Mouse (Mus musculus) gastrocnemius, postnatal 10 days (tissue): ENCODE measurements around the gene Phlda2. TPM values are rescaled to one million over a fixed set of nuclear protein-coding genes. Genes with fewer than 3 reads are reported as not detected.

Experiments
- DNase-seq: peaks from one replicate; pipeline ENCODE4 v3.0.0; 2021; ENCODE audit warnings: mixed read lengths
- total RNA-seq, 2 experiments: library from RNA; stranded (reverse); gene quantifications; 2 replicates each; pipeline ENCODE4 v1.2.3; 2021

Gene Phlda2
- total RNA-seq, 2 experiments from 2014 or later, result not detected

GRCm38 (mm10) chr7:143461920-143462319, 41.0 kb downstream of the Phlda2 start:
- no peak for DNase-seq

GRCm38 (mm10) chr7:143461294-143461870, 41.6 kb downstream of the Phlda2 start:
- no peak for DNase-seq

- DNase-seq, result peak; percentile 88
Measured at GRCm38 (mm10) chr7:143460874-143461273, 42.1 kb downstream of the Phlda2 start, which contains the start of gene Cdkn1c. Cdkn1c (minus strand) TSS chr7:143461050.

- no peak for DNase-seq
Measured at GRCm38 (mm10) chr7:143460217-143460834, 42.6 kb downstream of the Phlda2 start.

- peak; percentile 64 for DNase-seq
Measured at GRCm38 (mm10) chr7:143459332-143460211, 43.4 kb downstream of the Phlda2 start.

GRCm38 (mm10) chr7:143458963-143459331, 44.0 kb downstream of the Phlda2 start:
- DNase-seq, result no peak

Other genes with a start within 250 kb of the Phlda2 start
- 100 to 1,000 TPM; 954 to 996 TPM for gene Cdkn1c, start 42.1 kb downstream of the Phlda2 start, total RNA-seq
- under 1 TPM; 0.35 to 0.54 TPM for gene Slc22a18, start 29.4 kb downstream of the Phlda2 start, total RNA-seq
- 100 to 1,000 TPM; 164 to 169 TPM for gene Nap1l4, start 46.0 kb upstream of the Phlda2 start, total RNA-seq
- 10 to 100 TPM; 36.0 to 43.5 TPM for gene Cars, start 96.9 kb upstream of the Phlda2 start, total RNA-seq
- under 1 TPM; 0.33 to 0.75 TPM for gene Tnfrsf26, start 125.6 kb upstream of the Phlda2 start, total RNA-seq
- 1 to 10 TPM; 2.5 to 3.9 TPM for gene Tnfrsf22, start 146.5 kb upstream of the Phlda2 start, total RNA-seq
- 1 to 10 TPM; 3.6 to 6.3 TPM for gene Tnfrsf23, start 182.7 kb upstream of the Phlda2 start, total RNA-seq